Mouse (Mus musculus): ENCODE data around the gene Necap2. TPM values are rescaled to one million over a fixed set of nuclear protein-coding genes. Genes with fewer than 3 reads are reported as not detected.
A peak's percentile ranks its signal among the peaks of the same experiment; 100 is the strongest.

The Necap2 gene
- polyA plus RNA-seq, 1 experiment: 170 TPM

DNA sequence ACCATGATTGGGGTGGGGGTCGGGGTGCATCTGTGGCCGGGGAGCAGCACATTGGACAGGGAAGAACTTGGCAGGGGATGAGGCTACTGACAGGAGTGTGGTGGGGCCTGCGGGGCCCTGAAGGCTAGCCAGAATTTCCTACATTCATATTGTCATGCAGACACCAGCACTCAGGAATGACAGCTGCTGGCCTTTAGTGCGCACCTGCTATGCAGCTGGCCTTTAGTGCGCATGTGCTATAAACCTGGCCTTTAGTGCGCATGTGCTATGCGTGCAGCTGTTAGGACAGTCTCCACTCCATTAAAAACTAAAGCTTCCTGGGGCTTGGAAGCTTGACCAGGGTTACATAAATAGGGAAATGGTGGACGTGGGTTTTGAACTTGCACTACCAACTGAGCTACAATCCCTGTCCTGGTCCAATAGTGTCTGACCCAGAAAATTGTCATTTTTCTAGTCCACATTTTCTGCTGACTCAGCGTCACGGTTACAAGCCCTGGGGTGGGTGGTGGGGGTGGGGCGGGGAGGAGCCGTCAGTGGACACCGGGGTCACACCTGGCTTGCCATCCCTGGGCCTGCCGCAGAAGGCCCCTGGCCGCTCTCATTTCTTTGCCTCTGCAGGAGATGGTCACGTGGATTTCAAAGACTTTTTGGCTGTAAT lies 28.5 kb upstream of the Necap2 start:
- Histone ChIP-seq H3K4me3 (ENCODE audit: insufficient read depth, low read length) (no peak overlapping the region), H3K4me1 (ENCODE audit: control insufficient read depth, insufficient read depth, low read length) (peaks cover 8% of the 10 kb centered on the region), H3K27ac (ENCODE audit: insufficient read depth, low read depth, low read length) (no peak overlapping the region)
- TF ChIP-seq CTCF (IDR thresholded peaks at IDR 0.05; ENCODE audit: low read depth, low read length): no peak
- no peak for TF ChIP-seq POLR2A (IDR thresholded peaks at IDR 0.05; ENCODE audit: borderline replicate concordance, low read depth, low read length)

DNA sequence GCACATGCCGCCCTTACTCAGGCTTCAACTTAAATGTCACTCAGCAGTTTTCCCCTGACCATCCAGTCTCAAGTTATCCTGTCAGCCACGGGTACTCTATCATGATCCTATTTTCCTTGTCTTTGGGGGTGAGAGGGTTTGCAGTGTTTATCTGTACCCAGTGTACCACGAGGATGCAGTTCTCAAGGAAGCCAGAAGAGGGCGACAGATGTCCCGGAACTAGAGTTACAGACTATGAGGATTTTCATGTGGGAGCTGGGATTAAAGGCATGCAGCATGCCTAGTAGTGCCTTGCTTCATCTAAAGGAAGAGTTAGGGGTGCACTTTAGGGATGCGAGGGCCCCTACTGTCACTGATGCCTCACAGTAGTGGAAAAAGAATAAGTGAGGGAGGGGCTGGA lies 23.7 kb upstream of the Necap2 start:
- H3K27ac ChIP-seq (ENCODE audit: insufficient read depth, low read depth, low read length): no peak overlapping the region
- no peak for TF ChIP-seq POLR2A (IDR thresholded peaks at IDR 0.05; ENCODE audit: borderline replicate concordance, low read depth, low read length)
- peak; percentile 28; the same call in 1 of the 2 replicates for TF ChIP-seq CTCF (IDR thresholded peaks at IDR 0.05; ENCODE audit: low read depth, low read length)
- H3K4me1 ChIP-seq (ENCODE audit: control insufficient read depth, insufficient read depth, low read length): peaks cover 13% of the 10 kb centered on the region
- no peak overlapping the region for H3K4me3 ChIP-seq (ENCODE audit: insufficient read depth, low read length)

DNA sequence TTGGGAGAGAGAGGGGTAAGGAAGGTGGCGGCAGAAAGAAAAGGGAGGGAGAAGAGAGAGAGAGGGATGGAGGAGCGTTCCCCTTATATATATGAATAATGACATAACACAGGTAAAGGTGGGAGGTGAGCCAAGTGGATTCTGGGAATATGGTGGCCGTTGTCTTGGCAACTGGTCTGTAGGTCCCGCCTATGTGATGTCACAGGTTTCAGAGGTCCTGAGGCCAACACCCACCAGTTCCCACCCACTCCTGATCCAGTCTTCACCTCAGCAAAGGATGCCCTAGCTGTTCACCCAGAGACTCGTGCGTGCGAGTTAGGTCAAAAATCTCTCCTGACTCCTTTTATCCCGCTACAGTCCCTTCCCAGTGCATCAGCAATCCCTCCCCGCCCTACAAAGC lies 23.1 kb upstream of the Necap2 start:
- no peak overlapping the region for H3K4me3 ChIP-seq (ENCODE audit: insufficient read depth, low read length)
- H3K4me1 ChIP-seq (ENCODE audit: control insufficient read depth, insufficient read depth, low read length): peaks cover 13% of the 10 kb centered on the region
- TF ChIP-seq POLR2A (IDR thresholded peaks at IDR 0.05; ENCODE audit: borderline replicate concordance, low read depth, low read length): no peak
- no peak for TF ChIP-seq CTCF (IDR thresholded peaks at IDR 0.05; ENCODE audit: low read depth, low read length)

DNA sequence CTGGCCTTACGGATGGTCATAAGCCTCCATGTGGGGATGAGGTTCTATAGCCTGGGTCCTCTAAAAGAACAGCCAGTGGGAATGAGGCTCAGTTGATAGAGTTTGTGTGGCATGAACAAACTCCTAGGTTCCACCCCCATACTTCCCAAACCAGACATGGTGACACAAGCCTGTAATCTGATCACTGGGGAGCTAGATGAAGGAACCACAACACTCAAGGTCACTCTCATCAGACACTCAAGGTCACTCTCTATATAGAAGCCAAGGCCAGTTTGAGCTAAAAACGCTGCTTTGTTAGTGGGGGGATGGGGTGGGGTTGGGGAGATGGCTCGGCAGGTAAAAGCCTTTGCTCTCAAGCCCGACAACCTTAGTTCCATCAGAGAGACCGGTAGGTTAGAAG lies 21.8 kb upstream of the Necap2 start:
- Histone ChIP-seq H3K27ac (ENCODE audit: insufficient read depth, low read depth, low read length) (no peak overlapping the region), H3K4me1 (ENCODE audit: control insufficient read depth, insufficient read depth, low read length) (peaks cover 5% of the 10 kb centered on the region), H3K4me3 (ENCODE audit: insufficient read depth, low read length) (no peak overlapping the region)
- TF ChIP-seq CTCF (IDR thresholded peaks at IDR 0.05; ENCODE audit: low read depth, low read length): no peak
- TF ChIP-seq POLR2A (IDR thresholded peaks at IDR 0.05; ENCODE audit: borderline replicate concordance, low read depth, low read length): no peak

More for the DNA sequence above, 23.1 kb upstream of the Necap2 start:
- H3K27ac ChIP-seq (ENCODE audit: insufficient read depth, low read depth, low read length): no peak overlapping the region

DNA sequence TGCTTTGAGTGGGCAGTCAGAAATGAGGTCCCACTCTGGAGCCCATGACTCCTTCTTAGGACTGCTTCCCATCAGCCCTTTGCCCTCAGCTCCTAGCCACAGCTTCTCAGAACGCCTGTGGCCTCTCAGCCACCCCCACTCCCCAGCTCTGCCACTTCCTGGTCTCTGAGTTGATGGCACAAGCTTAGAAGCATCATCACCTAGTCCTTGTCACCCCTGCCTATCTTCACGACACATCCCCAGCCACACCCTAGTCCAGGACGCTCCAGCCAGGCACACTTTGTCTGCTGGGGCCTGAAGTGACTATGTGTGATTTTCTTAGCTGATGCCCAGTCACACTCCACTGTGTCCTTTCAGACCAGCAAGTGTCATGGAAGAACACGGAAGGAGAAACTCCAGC lies 20.8 kb upstream of the Necap2 start:
- peaks cover 5% of the 10 kb centered on the region for H3K4me1 ChIP-seq (ENCODE audit: control insufficient read depth, insufficient read depth, low read length)
- no peak overlapping the region for H3K27ac ChIP-seq (ENCODE audit: insufficient read depth, low read depth, low read length)
- H3K4me3 ChIP-seq (ENCODE audit: insufficient read depth, low read length): no peak overlapping the region
- TF ChIP-seq POLR2A (IDR thresholded peaks at IDR 0.05; ENCODE audit: borderline replicate concordance, low read depth, low read length) (no peak), CTCF (IDR thresholded peaks at IDR 0.05; ENCODE audit: low read depth, low read length) (no peak)

DNA sequence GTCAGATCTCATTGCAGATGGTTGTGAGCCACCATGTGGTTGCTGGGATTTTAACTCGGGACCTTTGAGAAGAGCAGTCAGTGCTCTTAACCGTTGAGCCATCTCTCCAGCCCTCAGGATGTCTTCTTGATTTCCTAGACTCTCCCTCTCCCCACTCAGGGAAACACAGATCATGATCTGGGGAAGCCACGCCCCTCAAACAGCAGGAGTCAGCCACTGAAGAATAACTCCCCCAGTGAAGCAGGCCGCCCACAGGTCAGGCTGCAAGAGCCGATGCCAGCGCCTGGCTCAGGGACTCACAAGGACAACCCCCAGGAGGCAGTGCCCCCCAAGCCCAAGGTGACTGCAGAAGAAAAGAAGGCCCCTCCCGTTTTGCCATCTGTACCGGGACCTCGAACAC lies 18.6 kb upstream of the Necap2 start:
- no peak overlapping the region for H3K4me3 ChIP-seq (ENCODE audit: insufficient read depth, low read length)
- TF ChIP-seq CTCF (IDR thresholded peaks at IDR 0.05; ENCODE audit: low read depth, low read length) (no peak), POLR2A (IDR thresholded peaks at IDR 0.05; ENCODE audit: borderline replicate concordance, low read depth, low read length) (no peak)
- no peak overlapping the region for H3K27ac ChIP-seq (ENCODE audit: insufficient read depth, low read depth, low read length)
- peaks cover 5% of the 10 kb centered on the region for H3K4me1 ChIP-seq (ENCODE audit: control insufficient read depth, insufficient read depth, low read length)

DNA sequence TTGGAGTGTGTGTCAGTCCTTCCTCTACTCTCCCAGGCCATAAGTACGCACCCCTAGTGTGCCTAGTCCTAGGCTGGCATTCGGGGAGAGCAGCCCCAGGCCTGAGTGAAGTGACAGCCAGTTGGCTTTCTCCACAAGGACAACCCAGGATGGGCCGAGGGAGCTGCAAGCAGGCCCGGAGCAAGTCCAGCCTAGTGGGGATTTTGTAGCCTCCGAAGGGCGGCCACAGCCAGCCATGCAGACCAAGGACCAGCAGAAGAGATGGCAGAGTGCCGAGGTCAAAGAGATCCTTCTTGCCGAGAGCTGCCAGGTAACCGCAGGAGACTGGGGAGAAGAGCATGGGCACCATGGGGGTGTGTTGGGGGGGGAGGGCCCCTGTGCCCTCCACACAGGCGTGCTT lies 16.9 kb upstream of the Necap2 start:
- TF ChIP-seq CTCF (IDR thresholded peaks at IDR 0.05; ENCODE audit: low read depth, low read length) (no peak), POLR2A (IDR thresholded peaks at IDR 0.05; ENCODE audit: borderline replicate concordance, low read depth, low read length) (no peak)
- no peak overlapping the region for H3K4me3 ChIP-seq (ENCODE audit: insufficient read depth, low read length)
- peaks cover 5% of the 10 kb centered on the region for H3K4me1 ChIP-seq (ENCODE audit: control insufficient read depth, insufficient read depth, low read length)
- H3K27ac ChIP-seq (ENCODE audit: insufficient read depth, low read depth, low read length): no peak overlapping the region

DNA sequence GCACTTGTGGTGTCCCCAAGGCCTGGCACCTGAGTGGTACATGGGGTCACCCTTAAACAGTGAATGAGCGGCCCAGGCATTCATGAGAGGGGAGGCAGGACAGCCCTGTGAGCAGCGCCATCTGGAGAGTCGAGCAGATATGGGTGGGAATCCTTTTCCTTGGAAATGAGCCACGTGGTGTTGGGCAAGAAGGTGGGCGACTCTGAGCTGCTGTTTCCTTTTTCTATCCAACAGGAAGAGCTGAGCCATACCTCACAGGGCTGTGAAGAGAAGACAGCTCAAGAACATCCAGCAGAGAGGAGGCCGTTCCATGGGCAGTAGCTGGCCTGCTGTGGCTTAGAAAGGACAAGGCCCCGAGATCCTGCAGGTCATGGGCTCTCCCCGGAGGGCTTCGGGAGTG lies 10.6 kb upstream of the Necap2 start:
- Histone ChIP-seq H3K27ac (ENCODE audit: insufficient read depth, low read depth, low read length) (no peak overlapping the region), H3K4me1 (ENCODE audit: control insufficient read depth, insufficient read depth, low read length) (no peaks in the 10 kb centered on the region)
- TF ChIP-seq CTCF (IDR thresholded peaks at IDR 0.05; ENCODE audit: low read depth, low read length) (no peak), POLR2A (IDR thresholded peaks at IDR 0.05; ENCODE audit: borderline replicate concordance, low read depth, low read length) (no peak)

DNA sequence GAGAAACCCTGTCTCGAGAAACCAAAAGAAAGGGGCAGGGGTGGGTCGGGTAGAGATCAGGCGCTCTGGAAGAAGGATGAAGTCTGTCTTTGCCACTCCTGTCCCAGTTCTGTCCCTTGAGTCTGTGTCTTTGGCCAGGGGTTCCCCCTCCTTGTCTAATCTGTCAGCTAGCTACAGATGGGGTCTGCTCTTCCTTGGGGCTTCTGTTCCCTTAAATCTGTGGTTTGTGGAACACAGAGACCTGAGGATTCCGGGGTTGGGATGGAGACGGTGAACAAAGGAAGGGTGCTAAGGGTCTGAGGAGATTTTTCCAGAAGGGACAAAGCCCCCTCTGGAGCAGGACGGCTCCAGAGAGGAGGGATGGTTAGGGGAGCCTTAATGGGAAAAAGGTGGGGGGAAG lies 9.9 kb upstream of the Necap2 start, which contains the start of gene Spata21:
Gene Spata21, plus strand, starts transcription at position 301 of the 400 bp plus-strand sequence.
- TF ChIP-seq POLR2A (IDR thresholded peaks at IDR 0.05; ENCODE audit: borderline replicate concordance, low read depth, low read length): no peak
- no peak for TF ChIP-seq CTCF (IDR thresholded peaks at IDR 0.05; ENCODE audit: low read depth, low read length)
- Histone ChIP-seq H3K27ac (ENCODE audit: insufficient read depth, low read depth, low read length) (no peak within 1 kb of the TSS), H3K4me3 (ENCODE audit: insufficient read depth, low read length) (no peak within 1 kb of the TSS), H3K4me1 (ENCODE audit: control insufficient read depth, insufficient read depth, low read length) (no peaks in the 10 kb centered on the region)

More for the DNA sequence above, 10.6 kb upstream of the Necap2 start:
- no peak overlapping the region for H3K4me3 ChIP-seq (ENCODE audit: insufficient read depth, low read length)

DNA sequence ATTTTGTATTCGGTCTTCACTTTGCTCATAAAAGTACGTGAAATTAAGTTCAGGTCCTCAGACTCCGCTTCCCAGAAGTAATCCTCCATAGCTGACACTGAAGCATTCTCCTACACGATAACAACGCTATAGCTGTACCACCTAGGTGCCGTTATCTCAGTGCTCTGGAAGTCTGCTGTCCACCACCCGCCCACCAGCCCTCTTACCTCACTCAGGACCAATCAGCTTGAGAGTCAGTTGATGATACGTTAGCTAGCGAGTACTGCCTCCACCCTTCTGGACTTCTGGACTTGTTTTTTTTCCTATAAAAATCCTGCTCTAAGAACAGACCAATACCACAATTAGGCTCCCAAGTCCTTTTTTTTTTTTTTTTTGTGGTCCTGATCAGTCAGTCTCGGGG lies 8.7 kb upstream of the Necap2 start:
- H3K4me1 ChIP-seq (ENCODE audit: control insufficient read depth, insufficient read depth, low read length): no peaks in the 10 kb centered on the region
- H3K4me3 ChIP-seq (ENCODE audit: insufficient read depth, low read length): no peak overlapping the region
- TF ChIP-seq POLR2A (IDR thresholded peaks at IDR 0.05; ENCODE audit: borderline replicate concordance, low read depth, low read length) (no peak), CTCF (IDR thresholded peaks at IDR 0.05; ENCODE audit: low read depth, low read length) (no peak)
- H3K27ac ChIP-seq (ENCODE audit: insufficient read depth, low read depth, low read length): no peak overlapping the region
